Mouse (Mus musculus) liver, embryonic 14.5 days (tissue): Measurements from ENCODE around the gene Dcbld1.

Source experiments
- CTCF ChIP-seq: IDR thresholded peaks from 2 replicates; pipeline ENCODE4 v1.5.1; 2016; ENCODE audit warnings: antibody characterized with exemption, low read depth, control low read depth
- EP300 ChIP-seq: IDR thresholded peaks from 2 replicates; pipeline ENCODE4 v1.6.1; 2016; ENCODE audit warnings: antibody characterized with exemption, low read depth

- TF ChIP-seq CTCF (no peak), EP300 (no peak)
Observed at GRCm38 (mm10) chr10:52234654-52234981, 1.2 kb downstream of the Dcbld1 start.
